Mouse (Mus musculus): Measurements from ENCODE around the gene 4930474N05Rik.

4930474N05Rik gene

DNA sequence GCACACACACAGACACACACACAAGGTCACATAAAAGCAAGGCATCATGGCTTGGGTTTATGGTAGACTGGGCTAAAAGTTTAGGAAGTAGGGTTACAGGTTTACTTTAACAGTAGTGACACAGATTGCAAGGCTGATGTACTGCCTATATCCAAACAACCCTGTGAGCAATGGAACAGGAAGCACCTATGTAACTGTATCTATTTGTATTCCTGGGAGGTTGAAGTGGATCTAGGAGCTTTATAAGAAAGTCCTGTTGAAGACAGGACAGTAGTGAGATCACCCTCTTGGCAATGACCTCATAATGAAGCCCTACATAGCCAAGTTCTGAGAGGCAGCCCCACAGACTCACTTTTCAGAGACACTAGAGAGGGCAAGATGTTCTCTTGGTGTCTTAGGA, at the start of gene 4930474N05Rik:
TSS of gene 4930474N05Rik (plus strand) at position 301 of the 400 bp plus-strand sequence.
- no peak for DNase-seq

- DNase-seq: no peak
These were observed 45.8 kb upstream of the 4930474N05Rik start for GRCm38 (mm10) chr14:36048746-36049391.

DNA sequence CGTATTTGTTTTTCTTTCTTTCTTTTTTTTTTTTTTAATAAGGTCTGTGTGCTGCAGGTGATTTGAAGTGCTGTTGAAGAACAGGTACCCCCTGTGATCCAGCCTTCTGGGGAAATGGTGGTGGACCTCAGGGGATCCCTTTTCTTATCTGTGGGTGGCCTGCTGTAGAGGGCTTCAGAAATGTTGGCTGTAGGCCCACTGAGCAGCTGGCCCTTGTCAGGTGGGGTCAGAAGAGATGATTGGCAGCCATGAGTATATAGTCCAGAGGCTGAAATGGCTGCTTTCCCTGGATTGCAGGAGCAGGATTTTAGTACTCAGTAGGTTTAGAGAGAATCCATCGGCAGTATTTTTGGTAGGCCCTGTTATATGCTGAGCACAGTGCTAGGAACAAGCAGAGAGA, 41.4 kb upstream of the 4930474N05Rik start:
- DNase-seq: no peak

- DNase-seq: no peak
These were observed 3.8 kb downstream of the 4930474N05Rik start for GRCm38 (mm10) chr14:36098528-36098927.

GRCm38 (mm10) chr14:36099647-36100046, 4.9 kb downstream of the 4930474N05Rik start:
- no peak for DNase-seq

- no peak for DNase-seq
These were observed 6.0 kb downstream of the 4930474N05Rik start for GRCm38 (mm10) chr14:36100731-36101130.

GRCm38 (mm10) chr14:36114481-36114880, 19.8 kb downstream of the 4930474N05Rik start:
- no peak for DNase-seq

- DNase-seq: no peak
These were observed 29.1 kb downstream of the 4930474N05Rik start for GRCm38 (mm10) chr14:36123775-36124335.

DNA sequence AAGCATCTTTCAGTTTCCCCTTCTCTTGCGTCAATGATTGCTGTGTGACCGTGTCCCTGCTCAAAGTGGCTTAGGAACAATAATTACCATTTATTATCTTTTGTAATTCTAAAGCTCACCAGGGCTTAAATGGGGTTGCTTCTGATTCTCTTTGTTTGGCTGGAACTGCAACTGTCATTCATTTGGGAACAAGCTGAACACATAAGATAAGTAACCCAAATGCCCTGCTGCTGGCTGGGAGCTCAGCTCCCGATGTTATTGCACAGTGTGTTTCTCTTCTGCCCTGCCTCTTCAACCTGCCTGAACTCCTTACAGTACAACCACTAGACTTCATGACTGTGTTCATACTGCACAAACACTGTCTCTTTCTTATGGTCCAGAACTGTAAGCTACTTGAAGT, 41.0 kb downstream of the 4930474N05Rik start:
- no peak for DNase-seq

- no peak for DNase-seq
These were observed 43.0 kb downstream of the 4930474N05Rik start for GRCm38 (mm10) chr14:36137696-36138095.

DNA sequence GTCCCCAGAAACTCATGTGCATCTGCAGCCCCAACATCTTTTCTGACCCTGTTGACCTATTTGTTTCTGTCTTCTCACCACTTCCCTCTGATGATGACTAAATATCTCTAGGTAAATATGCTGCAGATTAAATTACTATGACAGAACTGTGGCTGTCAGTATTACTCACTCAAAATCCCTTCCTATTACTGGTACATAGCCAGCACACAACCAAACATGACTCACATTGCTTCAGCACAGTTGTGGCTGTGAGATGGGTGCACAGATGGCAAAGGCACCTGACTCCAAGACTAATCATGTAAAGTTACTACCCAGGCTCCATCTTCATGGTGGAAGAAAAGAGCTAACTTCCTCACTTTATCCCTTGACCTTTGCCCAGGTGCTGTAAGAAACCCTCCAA, 50.5 kb downstream of the 4930474N05Rik start:
- DNase-seq: no peak
